Mouse (Mus musculus) cerebellum, adult 2 months (tissue): ENCODE data around the gene Manea. TPM values are rescaled to one million over a fixed set of nuclear protein-coding genes. Genes with fewer than 3 reads are reported as not detected.

Experiments used
- DNase-seq, 2 experiments: peaks; one replicate each; pipeline ENCODE4 v3.0.0; 2021
- H3K27ac ChIP-seq: fragments of 200-500 bp; 2 replicates; pipeline ENCODE4 v1.5.1; 2012; ENCODE audit warnings: low read length, control low read depth, inconsistent platforms; ENCODE audit not compliant: insufficient read depth
- H3K27me3 ChIP-seq: fragments of 200-500 bp; 2 replicates; pipeline ENCODE4 v1.6.1; 2012; ENCODE audit warnings: inconsistent platforms, mild to moderate bottlenecking, low read length, moderate library complexity; ENCODE audit not compliant: control insufficient read depth, insufficient read depth
- H3K4me1 ChIP-seq: fragments of 200-500 bp; 2 replicates; pipeline ENCODE4 v1.6.1; 2011; ENCODE audit warnings: low read length; ENCODE audit not compliant: control insufficient read depth, insufficient read depth
- H3K4me3 ChIP-seq: fragments of 200-500 bp; replicated peaks from 2 replicates; pipeline ENCODE3; 2011; ENCODE audit warnings: mild to moderate bottlenecking, low read depth, low read length, control low read depth; ENCODE audit not compliant: insufficient read depth
- CTCF ChIP-seq: fragments of 200-500 bp; IDR thresholded peaks from 2 replicates; pipeline ENCODE4 v1.5.1; 2011; ENCODE audit warnings: low read depth, mild to moderate bottlenecking, control low read depth, low read length, moderate library complexity, borderline replicate concordance; ENCODE audit not compliant: insufficient read depth
- POLR2A ChIP-seq: fragments of 200-500 bp; IDR thresholded peaks from 2 replicates; pipeline ENCODE4 v1.6.1; 2011; ENCODE audit warnings: low read length, control low read depth, borderline replicate concordance; ENCODE audit not compliant: insufficient read depth
- WGBS: fragments of 180-500 bp; shearing (Covaris S2); methylation state at CpG from one replicate; pipeline ENCODE4 v1.1.7; 2018; 5-methylcytosine and 5-hydroxymethylcytosine counted together
- polyA plus RNA-seq: library from polyadenylated mRNA; depleted of rRNA; stranded (reverse); fragments of >200 nt; gene quantifications from 2 replicates; pipeline ENCODE4 v1.2.3, GENCODE M21; 2012; rRNA removed

The Manea gene
- 15.6 and 16.5 TPM in 2 replicates for polyA plus RNA-seq

DNA sequence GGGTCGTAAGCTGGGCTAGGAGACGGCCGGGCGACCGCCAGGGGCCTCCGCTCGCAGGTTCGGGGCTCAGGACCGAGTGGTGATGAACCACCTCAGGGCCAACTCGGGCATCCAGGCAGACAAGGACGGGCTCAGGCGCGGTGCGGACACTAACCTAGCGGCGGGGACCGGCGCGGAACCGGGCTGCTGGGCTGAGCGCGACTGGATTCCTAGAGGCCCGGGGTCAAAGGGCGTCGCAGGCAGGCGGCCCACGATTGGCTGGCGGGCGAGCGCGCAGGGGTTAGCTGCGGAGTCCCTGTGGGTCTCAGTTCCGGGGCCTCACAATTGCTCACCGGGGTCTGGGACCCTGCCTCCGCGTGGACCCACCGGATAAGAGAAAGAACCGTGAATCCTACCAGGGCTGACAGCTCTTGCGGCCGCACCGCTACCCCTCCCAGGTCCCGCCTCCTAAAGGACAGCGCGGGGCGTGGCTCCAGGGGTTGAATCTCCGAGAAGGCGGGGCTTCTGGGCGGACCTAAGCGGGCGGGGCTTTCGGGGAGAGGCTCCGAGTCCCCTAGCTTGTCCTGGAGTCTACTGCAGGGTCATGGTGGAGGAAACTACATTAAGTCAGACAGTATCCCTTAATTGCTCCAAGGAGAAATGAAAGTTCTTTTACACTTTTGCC lies at the start of gene Manea:
Gene Manea, minus strand, starts transcription at position 449 of the 664 bp plus-strand sequence.
- Histone ChIP-seq H3K4me1 (no peaks in the 10 kb centered on the region; the same call in 1 of the 2 replicates), H3K4me3 (peak within 1 kb of the TSS; percentile 81), H3K27me3 (no peaks in the 10 kb centered on the region), H3K27ac (peak within 1 kb of the TSS; percentile 70)
- peak; percentile 90 to 92 for DNase-seq
- under 1% methylated on average over 52 of the region's 52 CpGs for WGBS
- TF ChIP-seq CTCF (no peak), POLR2A (peak; percentile 69; the same call in 1 of the 2 replicates)

DNA sequence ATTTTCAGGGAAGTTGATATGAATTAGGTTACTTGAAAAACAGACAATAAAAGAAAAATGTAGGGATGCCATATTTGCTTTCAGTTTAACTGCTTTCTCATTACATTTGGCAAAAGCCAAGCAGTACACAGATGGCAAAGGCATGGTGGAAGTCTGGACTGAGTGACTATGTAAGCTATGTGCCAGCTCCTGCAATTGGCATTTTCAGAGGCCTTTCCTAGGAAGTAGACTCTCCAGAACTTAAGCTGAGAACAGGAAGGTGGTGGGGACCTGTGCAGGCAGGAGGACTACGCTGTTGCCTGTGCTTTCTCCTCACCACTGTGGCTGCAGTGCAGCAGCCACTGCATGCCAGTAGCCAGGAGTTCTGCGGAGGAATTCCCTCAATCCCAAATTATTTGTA lies 7.9 kb upstream of the Manea start:
- TF ChIP-seq CTCF (no peak), POLR2A (no peak)
- H3K27me3 ChIP-seq: no peaks in the 10 kb centered on the region
- H3K4me1 ChIP-seq: peaks cover 3% of the 10 kb centered on the region
- no peak overlapping the region for H3K4me3 ChIP-seq
- peak overlapping the region; percentile 77 for H3K27ac ChIP-seq
- WGBS: 25% methylated on average over 2 of the region's 2 CpGs
- peak; percentile 60 to 86 for DNase-seq

- TF ChIP-seq CTCF (no peak), POLR2A (no peak)
- Histone ChIP-seq H3K27me3 (no peaks in the 10 kb centered on the region), H3K27ac (no peak overlapping the region), H3K4me3 (no peak overlapping the region), H3K4me1 (peaks cover 3% of the 10 kb centered on the region)
- 47% methylated on average over 2 of the region's 2 CpGs for WGBS
- DNase-seq: no peak
Observed at GRCm38 (mm10) chr4:26353643-26354231, 7.0 kb upstream of the Manea start.

- WGBS: 41% methylated on average over 2 of the region's 2 CpGs
- TF ChIP-seq CTCF (no peak), POLR2A (no peak)
- Histone ChIP-seq H3K27ac (no peak overlapping the region), H3K4me3 (peak overlapping the region; percentile 81), H3K4me1 (no peaks in the 10 kb centered on the region; the same call in 1 of the 2 replicates), H3K27me3 (no peaks in the 10 kb centered on the region)
- DNase-seq: no peak
Observed at GRCm38 (mm10) chr4:26347239-26347638, 548 bp upstream of the Manea start.

DNA sequence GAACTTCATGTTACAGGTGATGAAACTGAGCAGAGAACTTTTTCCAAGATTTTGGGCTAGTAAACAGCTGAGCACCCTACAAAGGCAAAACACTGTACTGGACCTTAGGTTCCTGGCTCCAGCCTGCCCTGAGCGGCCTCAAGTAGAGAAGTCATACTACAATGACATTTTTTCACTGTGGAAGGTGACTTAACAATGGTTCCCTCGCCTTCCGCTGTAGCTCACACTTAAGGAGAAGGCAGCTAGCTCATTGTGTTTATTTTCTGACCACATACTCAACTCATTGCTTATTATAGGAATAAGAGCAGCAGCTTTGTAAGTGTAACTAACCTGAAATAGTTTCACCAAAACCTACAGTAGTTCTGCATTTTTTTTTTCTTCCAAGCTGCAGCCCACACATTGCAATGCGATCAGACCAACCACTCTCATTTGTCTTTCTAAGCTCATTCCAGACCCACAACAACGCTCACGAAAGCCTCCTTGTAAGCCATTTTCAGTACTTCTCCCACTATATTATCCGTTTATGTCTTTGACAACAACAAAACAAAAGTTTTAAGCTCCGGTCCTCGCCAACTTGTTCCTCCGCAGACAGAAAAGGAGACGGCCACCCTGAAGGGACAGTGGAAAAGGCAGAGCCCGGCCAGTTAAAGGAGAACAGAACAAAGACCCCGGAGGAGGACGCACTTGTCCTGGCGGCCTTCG lies 799 bp downstream of the Manea start:
- Histone ChIP-seq H3K4me3 (peak overlapping the region; percentile 81), H3K27ac (peak overlapping the region; percentile 70), H3K27me3 (no peaks in the 10 kb centered on the region), H3K4me1 (no peaks in the 10 kb centered on the region; the same call in 1 of the 2 replicates)
- 4% methylated on average over 16 of the region's 16 CpGs for WGBS
- TF ChIP-seq CTCF: no peak
- TF ChIP-seq POLR2A: no peak
- DNase-seq: peak in 1 of 2 experiments; percentile 7

- H3K27ac ChIP-seq: no peak overlapping the region
- no peak for DNase-seq
- 65% methylated on average over 3 of the region's 3 CpGs for WGBS
Observed at GRCm38 (mm10) chr4:26345080-26345479, 1.6 kb downstream of the Manea start.

GRCm38 (mm10) chr4:26342346-26342745 lies 4.3 kb downstream of the Manea start:
- H3K27ac ChIP-seq: no peak overlapping the region
- H3K27me3 ChIP-seq: no peaks in the 10 kb centered on the region
- no peaks in the 10 kb centered on the region; the same call in 1 of the 2 replicates for H3K4me1 ChIP-seq
- no peak for DNase-seq
- TF ChIP-seq CTCF: no peak
- H3K4me3 ChIP-seq: no peak overlapping the region

More at GRCm38 (mm10) chr4:26345080-26345479, 1.6 kb downstream of the Manea start:
- Histone ChIP-seq H3K27me3 (no peaks in the 10 kb centered on the region), H3K4me1 (no peaks in the 10 kb centered on the region; the same call in 1 of the 2 replicates), H3K4me3 (no peak overlapping the region)
- TF ChIP-seq CTCF: no peak
- TF ChIP-seq POLR2A: no peak

DNA sequence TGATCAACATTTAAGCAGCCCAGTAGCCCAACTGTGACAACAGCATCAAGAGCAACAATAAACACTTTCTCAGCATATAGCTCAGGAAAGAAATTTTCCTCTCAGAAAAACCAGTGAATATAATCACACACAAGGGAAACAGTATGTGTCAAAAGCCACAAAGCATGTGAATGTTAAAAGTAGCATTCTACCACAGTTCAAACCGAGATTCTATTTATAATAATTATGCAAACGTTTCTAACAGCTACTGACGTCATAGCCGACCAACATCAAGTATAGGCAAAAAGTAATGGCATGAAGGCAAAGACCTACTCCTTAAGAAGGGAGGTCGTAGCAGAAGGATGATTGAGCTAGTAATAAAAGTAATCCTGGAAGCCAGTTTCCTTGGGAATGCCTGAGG lies 8.1 kb downstream of the Manea start:
- Histone ChIP-seq H3K4me3 (no peak overlapping the region), H3K4me1 (no peaks in the 10 kb centered on the region; the same call in 1 of the 2 replicates), H3K27ac (no peak overlapping the region), H3K27me3 (no peaks in the 10 kb centered on the region)
- TF ChIP-seq POLR2A: no peak
- TF ChIP-seq CTCF: no peak
- no peak for DNase-seq
- WGBS: 88% methylated on average over 5 of the region's 5 CpGs
